Mouse (Mus musculus) spleen, postnatal 36 days (tissue): ENCODE data around the gene Gtf2ird2.

Experiments
- DNase-seq, 2 experiments: peaks; one replicate each; pipeline ENCODE4 v3.0.0; 2022; ENCODE audit warnings: low spot score in 2 of 2, mixed read lengths in 1 of 2

Gene Gtf2ird2

DNA sequence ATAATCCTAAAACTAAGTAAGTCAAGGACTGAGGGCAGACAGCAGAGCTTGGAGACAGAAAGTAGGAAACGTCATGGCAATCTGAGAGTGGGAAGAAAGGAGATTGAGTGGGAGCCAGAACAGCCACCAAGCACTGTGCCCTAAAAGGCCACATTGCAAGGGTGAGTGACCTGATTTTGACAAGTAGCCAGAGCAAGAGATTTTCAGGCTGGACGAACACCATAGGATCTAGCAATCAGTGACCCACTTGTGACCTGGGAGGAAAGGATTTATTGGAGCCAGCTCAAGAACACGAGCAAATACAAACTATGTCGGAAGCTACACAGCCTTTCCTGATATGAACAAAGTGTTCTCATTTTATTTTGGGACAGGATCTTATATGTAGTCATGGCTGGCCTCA is 1.1 kb upstream of the Gtf2ird2 start:
- no peak for DNase-seq

DNA sequence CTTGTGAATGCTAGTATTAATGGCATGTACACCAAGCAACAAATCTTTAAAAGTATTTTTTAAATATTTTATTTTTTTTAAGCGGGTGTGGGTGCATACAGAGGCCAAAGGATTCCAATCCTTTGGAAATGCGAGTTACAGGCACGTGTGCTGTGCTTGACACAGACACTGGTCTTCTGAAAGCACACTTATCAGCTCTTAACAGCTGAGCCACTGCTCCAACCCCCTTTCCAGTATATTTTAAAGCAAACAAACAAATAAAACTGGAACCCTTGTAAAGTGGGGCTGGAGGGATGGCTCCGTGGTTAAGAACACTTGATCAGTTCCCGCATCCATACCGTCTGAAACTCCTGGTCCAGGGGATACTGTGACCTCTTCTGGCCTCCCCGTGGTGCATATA is 657 bp upstream of the Gtf2ird2 start:
- no peak for DNase-seq

DNA sequence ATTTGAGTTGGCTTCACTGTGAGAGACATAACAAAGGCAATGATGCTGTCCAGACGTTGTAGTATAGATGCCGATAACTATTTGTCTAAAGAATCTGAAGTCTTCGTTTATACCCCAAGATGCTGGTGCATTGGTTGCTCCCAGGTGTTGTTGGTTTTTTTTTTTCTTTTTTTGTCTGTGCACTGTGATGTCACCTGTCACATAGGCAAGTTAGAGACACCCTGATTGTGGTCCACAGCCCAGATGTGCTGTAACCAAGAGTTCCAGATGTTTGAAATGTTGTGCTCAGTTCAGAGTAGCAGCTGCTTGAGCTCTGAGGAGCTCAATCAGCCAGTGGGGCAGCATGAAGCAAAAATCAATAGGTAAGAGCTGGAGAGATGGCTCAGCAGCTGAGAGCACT is 2.2 kb downstream of the Gtf2ird2 start:
- DNase-seq: no peak

DNA sequence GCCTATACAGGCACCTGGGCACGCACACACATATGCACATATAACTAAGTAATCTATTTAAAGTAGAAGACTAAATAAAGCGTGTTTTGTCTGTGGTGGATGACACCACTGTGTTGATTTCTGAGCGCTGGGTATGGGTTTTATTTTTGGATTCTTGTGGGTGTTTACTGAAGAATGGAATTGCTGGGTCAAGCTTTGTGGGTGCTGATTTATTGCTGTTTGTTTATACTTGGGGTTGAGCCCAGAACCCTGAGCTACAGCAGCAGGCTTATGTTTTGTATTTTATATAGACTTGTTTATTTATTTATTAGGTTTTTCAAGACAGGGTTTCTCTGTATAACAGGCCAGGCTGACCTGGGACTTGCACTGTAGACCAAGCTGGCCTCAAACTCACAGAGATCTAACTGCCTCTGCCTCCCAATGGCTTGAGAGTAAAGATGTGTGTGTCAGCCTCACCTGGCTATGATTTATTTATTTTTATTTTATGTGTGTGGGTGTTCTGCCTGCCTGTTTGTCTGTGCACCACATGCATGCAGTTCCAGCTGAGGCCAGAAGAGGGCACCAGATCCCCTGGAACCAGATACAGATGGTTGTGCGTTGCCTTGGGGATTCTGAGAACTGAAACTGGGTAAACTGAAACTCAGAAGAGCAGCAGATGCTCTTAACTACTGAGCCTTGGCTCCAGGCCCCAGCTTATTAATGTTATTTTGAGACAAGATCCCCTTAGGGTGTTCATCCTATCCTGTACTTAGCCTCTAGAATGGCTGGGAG is 3.3 kb downstream of the Gtf2ird2 start:
- DNase-seq: peak; percentile 57 to 62

DNA sequence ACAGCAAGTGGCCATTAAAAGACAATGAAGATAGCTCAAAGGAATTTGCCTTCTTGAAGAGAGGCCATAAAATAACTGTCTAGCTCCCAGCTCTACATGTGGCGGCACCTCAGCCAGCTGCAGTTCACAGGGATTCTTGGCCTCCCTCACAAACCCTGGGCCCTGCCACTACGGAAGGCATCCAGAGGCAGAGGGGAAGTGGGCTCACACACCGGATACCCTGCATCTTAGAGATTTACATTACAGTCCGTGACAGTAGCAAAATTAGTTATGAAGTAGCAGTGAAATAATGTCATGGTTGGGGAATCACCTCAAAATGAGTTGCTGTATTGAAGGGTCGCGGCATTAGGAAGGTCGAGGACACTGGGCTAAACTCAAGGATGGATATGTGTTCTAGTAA is 4.8 kb downstream of the Gtf2ird2 start:
- DNase-seq: no peak

DNA sequence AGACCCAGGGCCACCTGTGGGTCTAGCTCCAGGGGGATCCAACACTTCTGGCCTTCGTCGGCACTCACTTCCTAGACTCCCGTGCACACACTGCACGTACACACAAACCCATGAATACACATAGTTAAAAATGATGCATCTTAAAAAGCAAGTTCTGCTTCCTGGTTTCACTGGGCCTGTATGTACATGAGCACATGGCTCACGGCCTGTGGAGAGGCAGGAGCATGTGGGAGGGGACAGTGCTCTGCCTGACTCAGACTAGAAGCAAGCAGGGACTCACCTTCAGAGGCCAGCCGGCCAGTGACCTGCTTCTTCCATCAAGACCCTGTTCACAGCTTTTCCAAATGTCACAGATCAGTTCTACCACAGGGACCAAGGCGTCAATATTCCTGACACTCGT is 9.8 kb downstream of the Gtf2ird2 start:
- no peak for DNase-seq

DNA sequence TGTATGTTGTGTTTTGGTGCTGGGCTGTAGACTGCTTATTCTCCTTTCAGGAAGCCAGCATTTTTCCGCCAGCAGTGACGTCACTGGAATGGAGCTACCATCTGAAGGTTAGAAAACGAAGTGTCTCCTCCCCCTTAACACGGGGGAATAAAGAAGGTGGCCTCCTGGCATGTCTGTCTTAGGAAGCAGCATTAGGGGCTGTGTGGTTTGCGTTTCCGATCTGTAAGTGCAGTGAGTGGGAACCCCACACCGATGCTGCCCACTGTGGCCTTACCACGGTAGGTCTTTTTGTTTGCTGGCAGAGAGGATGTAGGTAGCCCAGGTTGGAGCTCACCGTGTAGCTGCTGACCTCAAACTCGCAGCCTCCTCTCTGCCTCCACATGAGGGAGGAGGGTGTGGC is 22.9 kb downstream of the Gtf2ird2 start:
- DNase-seq: no peak

DNA sequence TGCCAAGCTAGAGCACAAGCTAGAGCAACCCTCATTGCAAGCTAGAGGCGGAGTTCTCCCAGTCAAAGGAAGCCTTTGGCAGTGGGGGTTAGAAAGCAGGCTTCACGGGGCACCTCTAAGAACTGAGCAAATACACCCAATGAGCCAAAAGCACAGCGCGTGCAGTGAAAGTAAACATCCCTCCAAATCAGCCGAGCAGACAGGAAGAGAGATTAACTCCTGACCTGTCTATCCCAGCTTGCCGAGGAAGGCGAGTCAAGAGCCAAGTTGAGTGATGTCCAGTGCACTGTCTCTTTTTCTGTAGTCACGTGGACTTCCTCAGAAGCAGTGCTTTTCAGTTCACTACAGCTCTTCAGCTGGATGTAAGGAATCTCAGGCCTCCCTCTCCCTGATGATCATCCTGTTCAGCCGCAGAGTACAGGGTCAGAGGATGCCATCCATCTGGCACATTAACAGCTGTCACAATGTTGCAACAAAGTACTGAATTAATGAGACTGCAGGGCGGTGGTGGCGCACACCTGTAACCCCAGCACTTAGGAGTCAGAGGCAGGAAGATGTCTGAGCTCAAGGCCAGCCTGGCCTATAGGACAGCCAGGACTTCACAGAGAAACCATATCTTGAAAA is 26.2 kb downstream of the Gtf2ird2 start:
- DNase-seq: no peak

DNA sequence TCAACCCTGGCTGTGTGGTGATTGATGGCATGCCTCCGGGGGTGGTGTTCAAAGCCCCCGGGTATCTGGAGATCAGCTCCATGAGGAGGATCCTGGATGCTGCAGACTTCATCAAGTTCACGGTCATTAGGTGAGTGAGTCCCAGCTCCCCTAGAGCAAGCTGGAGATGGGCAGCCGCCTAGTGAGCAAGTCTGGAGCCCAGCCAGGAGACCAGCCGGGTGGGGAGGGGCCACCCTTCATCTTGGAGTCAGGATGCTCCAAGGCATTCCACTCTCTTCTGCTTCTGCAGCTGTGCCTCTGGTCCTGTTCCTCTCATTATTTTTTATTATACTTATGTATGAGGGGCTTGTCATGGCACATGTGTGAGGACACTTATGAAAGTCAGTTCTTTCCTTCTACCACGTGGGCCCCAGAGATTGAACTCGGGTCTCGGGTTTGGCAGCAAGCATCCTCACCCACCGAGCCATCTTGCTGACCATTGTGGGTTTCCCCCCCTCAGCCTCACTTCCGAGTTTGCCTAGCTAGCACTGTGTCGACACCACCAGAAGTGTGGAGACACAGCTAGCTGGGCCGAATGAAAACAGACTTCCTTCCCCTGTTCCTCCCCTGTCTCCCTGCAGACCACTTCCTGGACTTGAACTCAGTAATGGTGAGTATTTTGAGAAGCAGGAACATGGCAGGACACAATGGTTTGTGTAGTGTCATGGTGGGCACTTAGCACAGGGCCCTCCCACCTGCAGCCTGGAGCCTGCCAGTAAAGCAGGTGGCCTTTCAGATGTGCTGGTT is 30.4 kb downstream of the Gtf2ird2 start:
- no peak for DNase-seq

DNA sequence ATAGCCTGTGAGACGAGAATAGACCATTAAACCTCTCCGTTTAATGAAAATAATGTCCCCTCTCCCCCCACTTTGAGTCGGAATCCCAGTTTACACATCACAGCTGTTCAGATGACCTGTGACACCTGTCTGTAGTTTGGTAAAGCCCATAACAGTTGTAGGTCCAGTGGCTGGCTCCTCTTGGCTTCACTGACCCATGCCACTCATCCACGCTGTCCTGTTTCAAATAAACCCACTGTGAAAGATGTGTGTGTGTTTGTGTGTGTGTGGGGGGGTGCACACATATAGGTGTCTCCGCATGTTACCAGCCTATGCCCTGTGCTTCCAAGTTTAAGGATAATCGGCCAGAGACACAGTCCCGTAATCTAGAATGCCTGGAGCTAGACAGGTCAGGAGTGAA is 34.1 kb downstream of the Gtf2ird2 start:
- DNase-seq: no peak

DNA sequence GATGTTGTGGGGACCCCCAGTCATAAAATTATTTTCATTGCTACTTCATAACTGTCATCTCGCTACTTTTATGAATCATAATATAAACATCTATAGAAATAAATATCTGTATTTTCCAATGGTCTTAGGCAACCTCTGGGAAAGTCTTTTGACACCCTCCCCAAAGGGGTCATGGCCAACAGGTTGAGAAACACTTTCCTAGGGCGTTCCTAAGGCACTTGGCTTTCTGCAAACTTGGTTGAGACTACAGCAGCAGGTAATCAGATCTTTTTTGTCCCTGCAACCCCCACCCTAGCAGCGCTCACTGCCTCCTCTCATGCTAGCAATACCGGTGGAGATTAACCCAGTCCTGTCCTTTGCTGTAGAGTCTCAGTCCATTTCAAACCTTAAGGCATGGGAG is 37.5 kb downstream of the Gtf2ird2 start:
- no peak for DNase-seq

DNA sequence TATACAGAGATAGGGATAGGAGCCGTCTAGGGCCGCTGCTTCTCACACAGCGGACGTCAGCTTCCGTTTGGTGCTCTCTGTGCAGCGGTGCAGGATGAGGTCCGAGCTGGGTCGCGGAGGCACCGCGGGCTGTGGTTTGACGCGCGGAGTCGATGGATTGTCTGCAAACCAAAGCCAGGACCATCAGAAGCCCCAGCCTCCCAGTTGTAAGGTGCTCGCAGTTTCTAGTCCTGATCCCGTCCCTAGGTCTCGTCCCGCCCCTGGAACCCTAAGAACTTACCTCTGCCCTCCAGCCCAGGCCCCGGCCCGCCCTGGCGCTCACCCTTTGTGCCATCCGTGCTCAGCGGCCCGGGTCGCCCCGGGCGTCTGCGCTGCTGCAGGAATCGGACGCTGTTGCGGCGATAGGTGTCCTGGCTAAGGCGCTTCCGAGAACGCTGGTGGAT is 37.9 kb downstream of the Gtf2ird2 start:
- DNase-seq: no peak

DNA sequence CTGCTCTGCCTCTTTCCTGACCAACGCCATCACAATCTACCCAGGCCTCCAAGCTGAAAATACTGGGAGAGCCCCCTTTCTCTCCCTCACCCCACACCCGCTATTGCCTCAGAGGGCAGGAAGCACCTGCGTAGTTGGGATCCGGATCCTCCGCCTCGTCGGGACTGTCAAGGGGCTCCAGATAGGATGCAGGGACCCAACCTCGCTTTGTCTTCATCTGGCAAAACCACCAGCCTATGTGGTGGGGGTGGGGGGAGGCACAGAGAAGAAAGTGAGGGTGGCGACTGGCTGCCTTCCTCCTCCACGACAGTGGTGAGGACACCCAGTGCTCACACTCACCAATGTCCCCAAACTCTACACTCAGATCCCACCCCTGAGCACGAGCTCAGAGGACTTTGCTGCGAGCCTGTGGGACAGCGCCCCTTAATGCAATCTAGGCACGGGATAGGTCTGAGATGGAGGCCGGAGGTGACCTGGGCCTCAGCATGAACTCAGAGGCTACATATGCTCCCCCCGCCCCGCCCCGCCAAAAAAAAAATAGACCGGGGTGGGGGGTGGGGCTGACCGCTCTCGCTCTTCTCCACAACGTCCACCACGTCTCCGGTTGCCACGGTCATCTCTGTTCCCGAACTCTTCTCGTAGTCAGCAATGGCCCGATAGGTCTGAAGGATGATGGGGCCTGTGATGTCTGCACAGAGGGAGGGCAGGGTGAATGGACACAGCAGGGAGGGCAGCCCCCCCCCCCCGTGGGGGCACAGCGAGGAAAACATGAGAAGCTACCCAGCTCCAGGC is 41.5 kb downstream of the Gtf2ird2 start:
- DNase-seq: no peak

DNA sequence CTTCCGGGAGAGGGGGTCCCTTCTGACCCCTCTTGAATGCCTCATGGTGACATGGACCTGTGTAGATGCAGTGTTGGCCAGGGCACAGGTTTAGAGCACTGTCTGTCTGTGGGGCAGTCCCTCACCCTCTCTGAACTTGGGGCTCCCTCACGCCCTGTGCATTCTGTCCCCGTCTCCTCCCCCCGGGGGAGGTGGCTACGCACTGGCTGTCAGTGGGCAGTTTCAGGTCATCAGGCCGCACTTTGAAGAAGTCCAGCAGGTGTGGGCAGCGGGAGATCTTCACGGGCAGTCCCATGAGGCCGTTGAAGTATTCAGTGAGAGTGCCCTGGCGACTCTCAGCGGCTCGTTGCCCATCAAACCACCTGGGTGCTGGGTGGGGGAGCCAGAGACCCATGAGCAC is 43.1 kb downstream of the Gtf2ird2 start:
- DNase-seq: peak in 1 of 2 experiments; percentile 43

DNA sequence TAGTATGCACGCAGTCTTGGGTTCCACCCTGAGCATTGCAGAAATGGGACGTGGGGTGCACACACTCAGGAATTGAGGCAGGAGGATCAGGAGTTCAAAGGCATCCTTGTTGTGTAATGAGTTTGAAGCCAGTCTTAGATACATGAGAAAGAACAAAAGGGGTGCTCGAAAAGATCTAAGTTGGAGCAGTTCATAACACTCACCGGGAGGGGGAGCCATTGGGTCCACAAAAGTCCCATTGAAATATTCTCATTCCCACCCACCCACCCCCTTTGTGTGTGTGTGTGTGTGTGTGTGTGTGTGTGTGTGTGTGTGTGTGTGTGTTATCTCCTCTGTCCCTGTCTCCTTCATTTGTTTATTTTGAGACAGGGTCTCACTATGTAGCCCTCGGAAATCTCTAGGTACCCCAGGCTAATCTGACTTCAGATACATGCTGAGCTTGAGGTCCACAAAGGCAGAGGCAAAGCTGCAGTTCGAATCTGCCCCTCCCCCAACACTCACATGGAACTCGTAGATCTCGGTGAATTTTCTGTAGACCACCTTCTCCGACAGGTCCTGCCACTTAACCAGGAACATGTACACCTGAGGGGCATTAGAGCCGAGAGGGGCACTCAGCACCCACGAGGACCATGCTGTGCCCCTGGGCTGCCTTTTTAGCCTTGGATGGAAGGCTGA is 43.9 kb downstream of the Gtf2ird2 start:
- DNase-seq: peak in 1 of 2 experiments; percentile 44

DNA sequence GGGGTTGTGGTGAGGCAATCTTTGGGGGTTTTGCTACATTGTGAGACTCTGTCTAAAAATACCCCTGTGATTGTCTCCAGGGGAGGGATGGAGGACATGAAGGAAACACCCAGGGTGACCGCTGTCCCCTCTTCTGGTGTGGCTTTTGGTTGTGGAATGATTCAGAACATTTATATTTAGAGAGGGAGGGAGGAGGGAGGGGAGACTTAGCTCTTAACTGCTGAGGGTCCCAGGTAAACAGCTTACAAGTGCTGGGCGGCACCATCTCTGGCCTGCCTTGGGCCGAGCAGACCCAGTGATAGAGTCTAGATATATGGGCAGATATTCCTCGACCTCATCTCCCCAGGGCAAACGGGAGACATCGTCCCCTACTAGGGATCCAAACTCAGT is 44.4 kb downstream of the Gtf2ird2 start:
- DNase-seq: no peak

DNA sequence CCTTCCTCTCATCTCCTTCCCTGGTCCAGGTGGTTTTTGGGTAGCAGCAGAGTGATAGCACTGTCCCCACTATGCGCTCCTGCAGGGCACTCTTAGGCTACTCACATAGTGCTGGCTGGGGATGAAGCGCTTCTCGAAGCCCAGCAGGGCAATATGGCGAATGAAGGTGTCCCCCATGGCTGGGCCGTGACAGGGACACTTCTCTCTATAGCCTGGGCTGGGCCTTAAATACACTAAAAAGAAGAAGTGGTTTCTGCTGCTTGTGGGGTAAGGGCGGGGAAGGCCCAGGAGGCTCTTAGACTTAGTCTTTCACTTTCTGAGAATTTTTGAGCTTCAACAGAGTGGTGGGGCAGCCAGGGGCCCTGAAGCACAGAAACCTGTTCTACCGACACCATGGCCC is 45.6 kb downstream of the Gtf2ird2 start, which contains the start of gene Ncf1:
Gene Ncf1, minus strand, starts transcription at position 235 of the 400 bp plus-strand sequence.
- DNase-seq: peak; percentile 87 to 90

DNA sequence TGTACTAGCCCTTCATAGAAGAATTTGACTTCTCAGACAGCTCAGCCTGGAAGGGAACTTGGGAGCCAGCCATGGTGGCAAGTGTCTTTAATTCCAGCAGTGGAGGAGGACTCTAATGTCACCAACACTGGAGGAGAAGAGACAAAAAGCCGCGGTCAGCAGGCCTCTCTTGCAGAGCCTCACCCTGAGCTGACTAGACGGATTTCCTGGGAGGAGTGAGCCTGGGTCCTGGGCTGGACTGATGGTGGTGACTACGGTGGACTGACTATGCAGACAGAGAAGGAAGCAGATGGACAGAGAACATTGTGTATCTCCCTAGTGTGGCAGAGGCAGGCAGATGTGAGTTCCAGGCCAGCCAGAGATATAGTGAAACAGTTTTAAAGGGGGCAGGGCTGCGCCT is 47.6 kb downstream of the Gtf2ird2 start:
- DNase-seq: no peak

DNA sequence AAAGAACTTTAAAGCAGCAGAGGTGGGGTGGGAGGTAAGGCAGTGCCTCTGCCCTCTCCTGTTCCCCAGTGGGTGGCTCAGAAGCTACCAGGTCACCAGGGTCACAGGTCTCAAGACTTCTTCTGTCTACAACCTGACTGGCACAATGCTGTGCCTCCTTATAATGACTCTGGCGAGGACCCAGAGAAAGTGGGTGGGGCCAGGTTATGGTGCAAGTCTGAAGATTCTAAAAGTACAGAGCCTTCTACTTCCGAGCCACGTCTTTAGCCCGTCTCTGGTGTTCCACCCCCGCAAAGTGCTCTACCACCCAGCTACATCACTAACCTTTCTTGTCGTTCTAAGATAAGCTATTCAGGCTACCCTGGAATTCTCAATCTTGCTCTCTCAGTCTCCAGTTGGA is 48.3 kb downstream of the Gtf2ird2 start:
- peak; percentile 78 to 84 for DNase-seq

DNA sequence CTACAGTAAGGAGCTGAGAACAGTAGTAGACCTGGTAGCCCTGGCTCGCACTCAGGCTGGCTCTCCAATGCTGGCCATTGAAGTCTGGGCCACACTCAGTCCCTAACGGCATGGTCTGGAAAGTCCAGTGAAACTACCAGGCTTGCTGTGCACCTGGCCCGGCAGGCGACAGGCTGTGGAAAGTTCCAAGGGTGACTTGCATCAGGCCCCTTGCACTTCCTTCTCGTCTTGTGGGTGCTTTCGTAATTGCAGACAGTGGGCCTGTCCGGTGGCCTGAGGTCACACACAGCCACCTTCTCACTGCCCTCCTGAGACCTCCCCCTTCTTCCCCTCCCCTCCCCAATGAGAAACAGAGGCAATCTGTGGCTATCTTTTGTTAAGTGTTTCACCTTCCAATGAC is 48.7 kb downstream of the Gtf2ird2 start:
- peak; percentile 88 to 89 for DNase-seq

DNA sequence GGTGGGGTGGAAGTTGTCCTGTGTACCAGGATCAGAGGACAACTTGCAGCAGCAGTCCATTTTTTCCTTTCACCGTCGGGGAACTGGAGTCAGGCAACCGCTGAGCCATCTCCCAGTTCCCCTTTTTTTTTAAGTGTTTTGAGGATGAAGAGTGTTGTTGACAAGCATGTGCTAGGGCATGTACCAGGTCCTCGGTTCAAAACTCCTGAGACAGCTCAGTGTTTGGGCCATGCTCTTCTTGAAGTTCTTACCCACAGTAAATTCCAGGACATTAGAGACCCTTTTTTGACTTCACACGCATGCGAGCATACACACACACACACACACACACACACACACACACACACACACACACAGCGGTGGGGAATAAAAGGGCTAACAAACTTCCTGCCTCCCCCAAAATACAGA is 49.4 kb downstream of the Gtf2ird2 start:
- peak in 1 of 2 experiments; percentile 49 for DNase-seq
